Comparison of ENCODE assay signal across 29 mouse cellular contexts in the genomic region with DNA sequence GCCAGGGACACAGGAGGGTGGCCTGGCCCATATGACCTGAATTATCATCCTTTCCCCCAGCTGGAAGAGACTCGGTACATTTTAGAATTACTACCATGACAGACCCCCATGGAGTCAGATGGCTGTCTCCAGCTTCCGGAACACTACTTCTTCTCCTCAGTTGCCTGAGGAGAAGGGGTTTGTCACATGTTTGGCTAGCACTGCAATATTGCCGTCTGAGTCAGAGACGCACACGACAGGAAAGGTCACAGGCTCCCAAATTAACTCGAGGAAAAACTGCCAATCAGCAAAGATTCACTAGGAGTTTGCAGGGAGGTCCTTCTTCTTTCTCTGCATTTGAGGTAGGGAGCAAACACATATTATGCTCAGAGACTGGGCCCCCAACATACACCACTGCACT.
A peak's percentile ranks its signal among the peaks of the same experiment; 100 is the strongest.
DNase-seq lines count a peak whose midpoint lies in the region; ATAC-seq and TF ChIP-seq lines count a peak whose summit lies in the region.
"Had no signal": no experiment of that assay in that cellular context is flagged by ENCODE, and none has a peak within 500 bp of the region (broad histone marks: within the 10 kb centered on the region; RNA-seq: fewer than 3 reads in every experiment).

No protein-coding gene starts in this region.

- 20% methylated on average over 6 of the region's 6 CpGs for WGBS in kidney, postnatal 0 days
- WGBS in olfactory bulb, adult 2 months, result 23% methylated on average over 6 of the region's 6 CpGs

- ATAC-seq in kidney, postnatal 0 days (replicated peaks; ENCODE audit: low FRiP score, low read depth), result no peak
- ATAC-seq: forebrain, postnatal 0 days; inflammation-experienced regulatory T-cells, adult 6 months; midbrain, embryonic 15.5 days had no signal

- H3K9ac ChIP-seq in kidney, postnatal 0 days (ENCODE audit: low read depth, low read length), result no peak overlapping the region
- H3K9ac ChIP-seq: embryonic facial prominence, embryonic 15.5 days; forebrain, embryonic 12.5 days; forebrain, postnatal 0 days; heart, embryonic 13.5 days; kidney, embryonic 15.5 days; liver, embryonic 13.5 days; midbrain, embryonic 15.5 days; neural tube, embryonic 12.5 days had no signal

- TF ChIP-seq CTCF in kidney, postnatal 0 days (IDR thresholded peaks at IDR 0.05; ENCODE audit: low read depth), result no peak
- no peak for TF ChIP-seq CTCF in olfactory bulb, adult 2 months (IDR thresholded peaks at IDR 0.05; ENCODE audit: insufficient read depth, low read depth, low read length)

- DNase-seq in adrenal gland, postnatal 10 days, result peak; percentile 29
- DNase-seq in adrenal gland, adult 18-20 months (ENCODE audit: low spot score in 2 of 2), result no peak
- peak; percentile 44 for DNase-seq in kidney, postnatal 0 days (ENCODE audit: low spot score)
- no peak for DNase-seq in kidney, adult 11 months
- peak; percentile 29 to 31 for DNase-seq in adrenal gland, postnatal 36 days
- DNase-seq in urinary bladder, adult 18-20 months (ENCODE audit: low spot score in 2 of 2), result no peak
- DNase-seq: cerebellum, adult 8-10 months; cerebellum, postnatal 25 days; forebrain, postnatal 0 days; heart, postnatal 10 days; kidney, adult 18-20 months; layer of hippocampus, postnatal 36 days; left cerebral cortex, postnatal 4 days; liver, embryonic 13.5 days; lung, adult 18-20 months; lung, postnatal 10 days; right cerebral cortex, postnatal 14 days; thymus, postnatal 4 days had no signal

- no peak for TF ChIP-seq POLR2A in olfactory bulb, adult 2 months (IDR thresholded peaks at IDR 0.05; ENCODE audit: insufficient read depth, low read depth, low read length)

- H3K36me3 ChIP-seq in kidney, postnatal 0 days (ENCODE audit: insufficient read depth, low read length), result no peaks in the 10 kb centered on the region
- H3K36me3 ChIP-seq: embryonic facial prominence, embryonic 10.5 days; embryonic facial prominence, embryonic 15.5 days; forebrain, embryonic 12.5 days; heart, embryonic 13.5 days; kidney, embryonic 15.5 days; liver, embryonic 13.5 days; midbrain, embryonic 10.5 days; midbrain, embryonic 15.5 days; neural tube, embryonic 12.5 days had no signal

- H3K27me3 ChIP-seq in kidney, postnatal 0 days (ENCODE audit: insufficient read depth, low read length), result no peaks in the 10 kb centered on the region
- H3K27me3 ChIP-seq: embryonic facial prominence, embryonic 15.5 days; forebrain, embryonic 12.5 days; kidney, embryonic 15.5 days; midbrain, embryonic 15.5 days; neural tube, embryonic 12.5 days had no signal

- H3K4me3 ChIP-seq in kidney, postnatal 0 days (replicated peaks; ENCODE audit: low read depth, low read length), result no peak overlapping the region
- no peak overlapping the region for H3K4me3 ChIP-seq in olfactory bulb, adult 2 months (ENCODE audit: insufficient read depth, low read depth, low read length)
- H3K4me3 ChIP-seq: embryonic facial prominence, embryonic 10.5 days; embryonic facial prominence, embryonic 15.5 days; forebrain, embryonic 12.5 days; heart, embryonic 13.5 days; kidney, embryonic 15.5 days; liver, embryonic 13.5 days; midbrain, embryonic 10.5 days; midbrain, embryonic 15.5 days; myocyte; neural tube, embryonic 12.5 days had no signal

- no peak overlapping the region for H3K27ac ChIP-seq in kidney, postnatal 0 days
- peak overlapping the region; percentile 42; the same call in 1 of the 2 replicates for H3K27ac ChIP-seq in olfactory bulb, adult 2 months (ENCODE audit: insufficient read depth, low read depth, low read length)
- H3K27ac ChIP-seq: embryonic facial prominence, embryonic 10.5 days; embryonic facial prominence, embryonic 15.5 days; forebrain, embryonic 12.5 days; heart, embryonic 13.5 days; kidney, embryonic 15.5 days; liver, embryonic 13.5 days; midbrain, embryonic 10.5 days; midbrain, embryonic 15.5 days; neural tube, embryonic 12.5 days had no signal

- H3K4me2 ChIP-seq in kidney, postnatal 0 days (ENCODE audit: low read length), result no peak overlapping the region
- H3K4me2 ChIP-seq: embryonic facial prominence, embryonic 15.5 days; forebrain, embryonic 12.5 days; heart, embryonic 13.5 days; kidney, embryonic 15.5 days; liver, embryonic 13.5 days; midbrain, embryonic 15.5 days; neural tube, embryonic 12.5 days had no signal

- H3K4me1 ChIP-seq in kidney, postnatal 0 days (replicated peaks; ENCODE audit: insufficient read depth, low read length), result no peaks in the 10 kb centered on the region
- peaks cover 53% of the 10 kb centered on the region for H3K4me1 ChIP-seq in olfactory bulb, adult 2 months (ENCODE audit: control insufficient read depth, insufficient read depth, low read length)
- H3K4me1 ChIP-seq: liver, embryonic 13.5 days had no signal

- no peaks in the 10 kb centered on the region for H3K9me3 ChIP-seq in kidney, postnatal 0 days (replicated peaks; ENCODE audit: low read length)
- H3K9me3 ChIP-seq: embryonic facial prominence, embryonic 10.5 days; embryonic facial prominence, embryonic 15.5 days; forebrain, embryonic 12.5 days; heart, embryonic 13.5 days; kidney, embryonic 15.5 days; liver, embryonic 13.5 days; midbrain, embryonic 10.5 days; midbrain, embryonic 15.5 days; neural tube, embryonic 12.5 days had no signal

Comparison
In these comparisons a context has a peak if more than half of its experiments do, and no peak if none do; other contexts are left out.
1. DNase-seq: peak in adrenal gland, postnatal 10 days (single experiment), kidney, postnatal 0 days (single experiment) and adrenal gland, postnatal 36 days (2 of 2); none in adrenal gland, adult 18-20 months (0 of 2), kidney, adult 11 months (single experiment) and urinary bladder, adult 18-20 months (0 of 2).